Mouse (Mus musculus) cortical plate, adult 2 months (tissue): ENCODE measurements around the gene Mocs1.

Experiments
- CTCF ChIP-seq: fragments of 200-500 bp; IDR thresholded peaks from 2 replicates; pipeline ENCODE4 v1.5.1; 2011; ENCODE audit warnings: mild to moderate bottlenecking, control low read depth, low read length; ENCODE audit not compliant: insufficient read depth; ENCODE audit errors: extremely low read depth
- POLR2A ChIP-seq: fragments of 200-500 bp; IDR thresholded peaks from 2 replicates; pipeline ENCODE4 v1.6.1; 2011; ENCODE audit warnings: mild to moderate bottlenecking, low read length, control low read depth; ENCODE audit not compliant: insufficient read depth; ENCODE audit errors: extremely low read depth

- TF ChIP-seq CTCF (peak; percentile 16; the same call in 1 of the 2 replicates), POLR2A (no peak)
These were observed 427 bp upstream of the Mocs1 start for GRCm38 (mm10) chr17:49427631-49428238.
